Mouse (Mus musculus) frontal cortex, postnatal 10 days (tissue): ENCODE measurements around the gene Rptor.

Source experiments
- DNase-seq, 2 experiments: peaks; one replicate each; pipeline ENCODE4 v3.0.0; 2022; ENCODE audit warnings: low spot score in 2 of 2, mixed read lengths in 1 of 2

Rptor gene

GRCm38 (mm10) chr11:119687966-119688365 lies 85.3 kb downstream of the Rptor start:
- no peak for DNase-seq

- DNase-seq, result no peak
Observed at GRCm38 (mm10) chr11:119689936-119690335, 87.2 kb downstream of the Rptor start.

- DNase-seq, result no peak
Observed at GRCm38 (mm10) chr11:119692196-119692910, 89.6 kb downstream of the Rptor start.

GRCm38 (mm10) chr11:119692911-119693261 lies 90.2 kb downstream of the Rptor start:
- no peak for DNase-seq

- DNase-seq, result no peak
Observed at GRCm38 (mm10) chr11:119694146-119694860, 91.6 kb downstream of the Rptor start.

- DNase-seq, result no peak
Observed at GRCm38 (mm10) chr11:119696401-119696800, 93.7 kb downstream of the Rptor start.

- no peak for DNase-seq
Observed at GRCm38 (mm10) chr11:119705381-119706066, 102.8 kb downstream of the Rptor start.

GRCm38 (mm10) chr11:119707259-119707658 lies 104.6 kb downstream of the Rptor start:
- no peak for DNase-seq

GRCm38 (mm10) chr11:119709239-119709638 lies 106.5 kb downstream of the Rptor start:
- no peak for DNase-seq

GRCm38 (mm10) chr11:119710338-119710737 lies 107.6 kb downstream of the Rptor start:
- no peak for DNase-seq

- DNase-seq, result no peak
Observed at GRCm38 (mm10) chr11:119710822-119711221, 108.1 kb downstream of the Rptor start.

- DNase-seq, result no peak
Observed at GRCm38 (mm10) chr11:119715437-119715836, 112.7 kb downstream of the Rptor start.

GRCm38 (mm10) chr11:119715841-119716596 lies 113.3 kb downstream of the Rptor start:
- DNase-seq, result no peak

GRCm38 (mm10) chr11:119718115-119718514 lies 115.4 kb downstream of the Rptor start:
- no peak for DNase-seq

- DNase-seq, result no peak
Observed at GRCm38 (mm10) chr11:119720101-119721048, 117.7 kb downstream of the Rptor start.

GRCm38 (mm10) chr11:119724709-119725108 lies 122.0 kb downstream of the Rptor start:
- no peak for DNase-seq

GRCm38 (mm10) chr11:119731382-119731781 lies 128.7 kb downstream of the Rptor start:
- no peak for DNase-seq

- DNase-seq, result no peak
Observed at GRCm38 (mm10) chr11:119732362-119732761, 129.7 kb downstream of the Rptor start.

- DNase-seq, result no peak
Observed at GRCm38 (mm10) chr11:119732961-119733656, 130.4 kb downstream of the Rptor start.

- DNase-seq, result no peak
Observed at GRCm38 (mm10) chr11:119733657-119733990, 130.9 kb downstream of the Rptor start.
